Mouse (Mus musculus) G1E (cell line): ENCODE results near the gene Slc4a3.

Experiments
- CTCF ChIP-seq: IDR thresholded peaks from 2 replicates; pipeline ENCODE4 v1.5.1; 2012; ENCODE audit warnings: low read depth, low read length, inconsistent platforms, mixed read lengths
- GATA1 ChIP-seq: IDR thresholded peaks from 2 replicates; pipeline ENCODE4 v1.6.1; 2012; ENCODE audit warnings: borderline replicate concordance, low read length, inconsistent platforms, mixed read lengths
- GATA2 ChIP-seq: IDR thresholded peaks from 2 replicates; pipeline ENCODE4 v1.6.1; 2012; ENCODE audit warnings: low read depth, low read length, inconsistent platforms, borderline replicate concordance
- POLR2AphosphoS5 ChIP-seq: IDR thresholded peaks from 2 replicates; pipeline ENCODE4 v1.6.1; 2012; ENCODE audit warnings: low read depth, low read length, inconsistent platforms; ENCODE audit not compliant: insufficient replicate concordance

DNA sequence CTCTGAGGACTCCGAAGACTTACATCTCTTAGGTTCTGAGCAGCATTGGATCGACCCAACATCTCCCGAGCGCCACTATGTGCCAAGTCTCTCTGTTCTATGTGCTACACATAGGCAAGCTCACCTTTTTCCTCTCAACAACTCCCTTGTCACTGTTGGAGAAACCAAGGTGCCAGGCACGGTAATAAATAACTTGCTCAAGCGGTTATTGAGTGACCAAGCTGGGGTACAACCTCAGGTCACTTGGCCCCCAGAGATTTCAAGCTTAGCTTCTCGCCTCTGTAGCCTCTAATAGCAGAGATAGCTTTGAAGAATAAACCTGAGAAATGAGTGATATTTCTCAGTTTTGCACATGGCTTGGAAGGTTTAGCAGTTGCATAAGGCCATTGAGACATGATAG, 4.6 kb upstream of the Slc4a3 start:
- TF ChIP-seq CTCF (no peak), GATA2 (no peak), GATA1 (no peak), POLR2AphosphoS5 (no peak)
